Mouse (Mus musculus): ENCODE measurements around the gene Ptpn14. TPM values are rescaled to one million over a fixed set of nuclear protein-coding genes. Genes with fewer than 3 reads are reported as not detected.

Ptpn14 gene
- polyA plus RNA-seq, 1 experiment: 6.8 TPM

DNA sequence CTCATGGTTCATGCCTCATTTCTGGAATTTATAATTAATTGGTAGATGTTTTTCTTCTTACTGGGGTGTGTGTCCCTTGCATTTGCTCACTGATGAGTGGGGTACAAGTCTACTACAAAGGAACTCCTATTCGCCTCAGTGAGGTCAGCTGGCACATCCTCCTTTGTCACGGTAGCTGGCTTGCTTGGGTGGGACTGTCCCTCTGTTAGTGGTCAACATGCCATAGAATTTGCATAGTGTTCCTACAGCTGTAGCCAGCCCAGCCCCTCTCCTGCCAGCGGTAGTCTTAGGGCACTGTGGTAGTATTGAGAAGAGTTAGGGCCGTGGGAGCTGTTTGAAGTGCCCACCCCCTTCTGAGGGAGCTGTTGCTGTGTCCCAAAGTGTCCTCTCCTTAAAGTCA lies 73.2 kb downstream of the Ptpn14 start:
- DNase-seq (ENCODE audit: extremely low spot score in 1 of 2, low spot score in 1 of 2): no peak

DNA sequence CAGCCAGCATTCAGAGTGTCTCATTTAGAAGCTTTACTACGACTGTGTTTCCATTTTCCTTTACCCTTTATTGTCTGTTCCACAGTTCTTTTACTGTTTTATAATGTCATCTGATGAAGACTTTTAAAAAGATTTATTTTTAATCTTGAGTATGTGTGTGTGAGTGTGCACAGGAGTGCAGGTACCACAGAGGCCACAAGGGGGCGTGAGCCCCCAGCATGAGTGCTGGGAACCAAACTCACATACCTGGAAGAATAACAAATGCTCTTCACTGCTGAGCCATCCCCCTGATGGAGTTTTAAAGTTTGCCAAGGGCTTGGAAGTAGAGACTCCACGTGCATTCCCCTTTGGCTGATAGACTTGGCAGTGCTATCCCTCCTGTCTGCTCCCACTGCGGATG lies 74.5 kb downstream of the Ptpn14 start:
- no peak for DNase-seq (ENCODE audit: extremely low spot score in 1 of 2, low spot score in 1 of 2)

GRCm38 (mm10) chr1:189803742-189804141 lies 75.7 kb downstream of the Ptpn14 start:
- DNase-seq (ENCODE audit: extremely low spot score in 1 of 2, low spot score in 1 of 2): no peak

DNA sequence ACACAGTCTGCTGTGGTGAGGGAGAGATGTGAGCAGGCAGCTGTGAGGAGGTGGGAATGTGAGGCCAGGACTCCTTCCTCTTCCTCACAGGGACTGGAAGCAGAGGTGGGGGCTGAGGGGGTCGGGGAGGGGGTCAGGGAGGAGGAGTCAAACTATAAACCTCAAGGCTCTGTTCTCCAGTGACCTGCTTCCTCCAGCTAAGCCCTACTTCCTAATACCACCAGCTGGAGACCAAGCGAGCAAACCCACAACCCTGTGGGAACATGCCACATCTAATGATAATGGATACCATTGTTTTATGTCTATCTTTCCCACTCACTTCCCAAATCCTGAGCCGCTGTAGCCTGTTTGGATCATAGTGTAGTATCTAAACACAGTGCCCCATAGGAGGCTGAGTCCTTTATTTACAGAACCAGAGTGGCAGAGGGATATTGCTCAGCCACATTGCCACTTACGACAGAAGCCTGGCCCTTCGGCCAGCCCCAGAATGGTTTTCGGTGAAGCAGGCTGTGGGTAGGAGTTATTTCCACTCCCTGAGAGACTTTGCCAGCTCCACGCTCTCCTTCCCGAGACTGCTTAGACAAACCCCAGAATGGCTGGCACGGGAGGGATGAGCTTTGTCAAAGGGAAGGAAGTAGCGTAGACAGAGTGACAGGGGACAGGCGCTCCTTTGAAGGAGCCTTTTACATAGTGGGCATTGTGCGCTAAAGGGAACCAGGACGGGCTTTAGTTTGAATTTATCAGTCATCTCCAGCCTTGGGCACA lies 78.6 kb downstream of the Ptpn14 start:
- DNase-seq (ENCODE audit: extremely low spot score in 1 of 2, low spot score in 1 of 2): no peak

GRCm38 (mm10) chr1:189808015-189808414 lies 79.9 kb downstream of the Ptpn14 start:
- DNase-seq (ENCODE audit: extremely low spot score in 1 of 2, low spot score in 1 of 2): no peak

DNA sequence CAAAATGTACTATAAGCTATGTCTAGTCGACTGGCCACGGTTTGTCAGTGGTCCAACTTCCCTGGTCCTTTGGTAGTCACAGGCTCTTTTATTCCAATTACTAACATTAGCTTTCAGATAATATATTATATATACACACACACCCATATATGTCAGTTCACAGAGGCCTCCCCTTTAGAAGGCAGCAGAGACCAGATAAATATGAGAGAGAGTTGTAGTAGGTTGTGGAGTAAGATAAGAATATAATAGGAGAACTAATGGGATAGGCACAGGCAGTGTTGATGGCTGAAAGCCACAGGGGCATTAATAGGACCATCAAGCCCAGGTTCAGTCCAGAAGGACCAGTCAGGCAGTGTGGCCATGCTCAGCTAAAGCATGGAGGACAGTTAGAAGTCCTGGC lies 80.4 kb downstream of the Ptpn14 start:
- no peak for DNase-seq (ENCODE audit: extremely low spot score in 1 of 2, low spot score in 1 of 2)

- DNase-seq (ENCODE audit: extremely low spot score in 1 of 2, low spot score in 1 of 2): no peak
These were observed 83.7 kb downstream of the Ptpn14 start for GRCm38 (mm10) chr1:189811778-189812177.

DNA sequence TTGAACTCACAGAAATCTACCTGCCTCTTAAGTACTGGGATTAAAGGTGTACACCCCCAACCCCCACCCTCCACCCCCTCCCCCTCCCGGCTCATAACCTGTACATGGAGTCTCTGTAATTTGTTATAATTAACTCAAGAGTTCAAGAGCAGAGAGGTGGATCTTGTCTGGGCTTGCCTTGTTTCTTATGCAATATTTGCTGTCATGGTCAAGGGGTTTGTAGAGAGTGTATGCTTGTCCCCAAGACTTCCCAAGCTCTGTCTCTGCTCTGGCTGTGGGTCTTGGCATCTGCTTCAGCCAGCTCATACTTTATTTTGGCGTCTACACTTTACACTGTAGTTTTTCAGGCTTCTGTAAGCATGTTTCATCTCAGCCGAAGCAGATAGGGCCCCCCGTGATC lies 86.3 kb downstream of the Ptpn14 start:
- no peak for DNase-seq (ENCODE audit: extremely low spot score in 1 of 2, low spot score in 1 of 2)

- DNase-seq (ENCODE audit: extremely low spot score in 1 of 2, low spot score in 1 of 2): no peak
These were observed 89.0 kb downstream of the Ptpn14 start for GRCm38 (mm10) chr1:189817089-189817488.

DNA sequence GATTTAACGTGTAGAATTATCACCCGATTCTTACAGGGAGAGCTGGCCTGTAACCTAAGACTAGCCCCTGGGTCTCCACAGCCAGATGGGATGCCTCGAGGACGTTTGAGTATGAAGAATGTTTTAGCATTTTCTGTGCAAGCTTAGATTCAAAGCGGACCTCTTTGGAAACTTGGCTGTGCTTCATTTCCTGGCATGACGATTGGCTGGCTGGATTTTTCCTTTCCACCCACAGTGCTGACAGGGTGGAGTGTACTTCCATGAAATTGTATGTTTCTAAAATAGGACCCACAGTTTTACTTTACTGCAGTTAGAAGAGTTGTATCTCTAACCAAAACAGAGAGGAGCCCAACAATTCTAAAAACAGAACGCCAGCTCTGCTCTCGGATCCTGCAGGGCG lies 89.7 kb downstream of the Ptpn14 start:
- peak; percentile 41 to 84 for DNase-seq (ENCODE audit: extremely low spot score in 1 of 2, low spot score in 1 of 2)

DNA sequence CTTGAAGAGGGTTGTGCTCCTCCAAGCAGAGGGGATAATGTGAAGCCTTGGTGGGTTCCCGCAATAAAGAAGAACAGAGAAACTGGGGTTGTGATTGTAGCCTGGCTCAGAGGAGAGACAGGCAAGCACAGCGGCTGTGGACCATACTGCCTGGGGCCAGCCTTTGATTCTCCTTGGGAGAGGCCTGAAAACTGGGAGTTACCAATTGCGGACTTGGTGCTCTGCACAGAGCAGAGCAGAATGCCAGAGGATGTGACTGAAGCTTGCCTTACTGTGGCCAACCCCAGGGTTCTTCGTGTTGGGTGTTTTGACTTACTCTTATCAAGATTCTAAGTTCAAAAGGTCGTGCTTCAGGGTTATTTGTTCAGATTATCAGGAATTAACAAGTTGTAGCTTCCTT lies 92.0 kb downstream of the Ptpn14 start:
- no peak for DNase-seq (ENCODE audit: extremely low spot score in 1 of 2, low spot score in 1 of 2)

DNA sequence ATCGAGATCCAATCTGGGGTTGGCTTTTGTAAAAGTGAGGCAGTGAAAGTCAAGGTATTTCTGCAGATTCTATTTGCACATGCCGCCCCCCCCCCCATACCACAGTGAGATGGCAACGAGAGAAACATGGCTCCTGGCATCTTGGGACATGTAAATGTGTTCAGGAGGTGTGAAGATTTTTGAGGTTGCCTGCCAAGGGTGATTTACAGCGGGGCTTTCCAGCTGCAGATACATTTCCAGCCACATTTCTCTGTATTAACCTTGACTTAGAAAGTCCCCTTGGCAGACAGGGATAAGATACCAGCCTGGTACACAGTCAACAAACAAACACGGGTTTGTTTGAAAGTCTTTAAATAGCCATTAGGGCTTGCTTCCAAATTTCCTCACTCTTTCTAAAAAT lies 96.4 kb downstream of the Ptpn14 start:
- DNase-seq (ENCODE audit: extremely low spot score in 1 of 2, low spot score in 1 of 2): no peak

GRCm38 (mm10) chr1:189830391-189830790 lies 102.3 kb downstream of the Ptpn14 start:
- DNase-seq (ENCODE audit: extremely low spot score in 1 of 2, low spot score in 1 of 2): no peak

DNA sequence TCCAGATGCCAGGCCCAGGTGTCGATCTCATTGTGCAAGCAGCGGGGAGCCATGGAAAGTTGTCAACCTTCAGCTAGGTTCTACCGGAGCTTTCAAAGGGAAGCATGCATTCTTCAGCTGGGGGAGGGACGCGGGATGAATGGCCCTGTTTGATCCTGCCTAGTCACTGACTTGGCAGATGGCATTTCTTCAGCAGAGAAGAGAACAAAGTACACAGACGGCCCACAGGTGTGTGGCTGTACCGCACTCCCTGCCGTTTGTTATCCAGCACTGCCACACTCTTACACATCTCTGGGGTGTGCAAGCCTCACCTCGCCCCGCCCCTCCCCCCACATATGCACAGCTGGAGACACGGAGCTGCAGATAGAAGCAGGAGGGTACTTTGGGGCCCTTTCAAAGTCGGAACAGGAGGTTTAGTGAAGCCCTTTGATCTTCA lies 102.7 kb downstream of the Ptpn14 start:
- DNase-seq (ENCODE audit: extremely low spot score in 1 of 2, low spot score in 1 of 2): no peak

DNA sequence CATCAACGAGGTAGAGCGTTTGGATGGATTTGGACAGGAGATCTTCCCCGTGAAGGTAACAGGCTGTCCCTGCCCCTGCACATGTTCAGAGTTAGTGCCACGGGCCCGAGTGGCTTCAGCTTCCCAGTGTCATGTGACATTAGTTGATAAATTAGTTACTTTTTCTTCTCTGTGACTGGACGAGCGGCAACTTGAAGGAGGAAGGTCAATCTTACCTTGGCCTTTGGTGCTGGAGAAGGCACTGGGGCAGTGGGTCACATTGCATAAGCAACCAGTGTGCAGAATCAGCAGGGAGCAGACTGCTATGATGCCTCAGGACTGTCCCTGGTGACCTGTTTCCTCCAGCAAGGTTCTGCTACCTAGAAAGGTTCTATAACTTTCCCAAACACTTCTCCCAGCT lies 105.3 kb downstream of the Ptpn14 start:
- DNase-seq (ENCODE audit: extremely low spot score in 1 of 2, low spot score in 1 of 2): no peak

DNA sequence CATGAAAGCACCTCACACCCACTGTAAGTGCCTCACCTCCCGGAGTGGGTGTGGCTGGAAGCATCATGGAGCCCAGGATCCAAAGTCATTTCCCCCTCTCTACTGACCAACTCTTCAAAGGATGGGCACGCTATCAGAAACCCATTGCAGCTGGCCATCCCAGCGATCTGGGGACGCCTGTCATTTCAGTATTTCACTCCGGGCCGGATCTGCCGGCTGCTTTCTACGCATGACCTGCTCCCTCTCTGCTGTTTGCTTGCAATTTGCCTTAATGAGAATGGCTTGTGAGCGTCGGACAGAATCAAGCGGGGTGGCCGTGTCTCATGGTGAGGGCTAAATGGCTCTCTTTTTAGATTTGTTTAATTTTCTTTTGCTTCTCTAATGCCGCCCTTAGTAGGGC lies 106.1 kb downstream of the Ptpn14 start:
- DNase-seq (ENCODE audit: extremely low spot score in 1 of 2, low spot score in 1 of 2): no peak

- DNase-seq (ENCODE audit: extremely low spot score in 1 of 2, low spot score in 1 of 2): no peak
These were observed 118.3 kb downstream of the Ptpn14 start for GRCm38 (mm10) chr1:189846319-189846718.

GRCm38 (mm10) chr1:189849550-189849949 lies 121.5 kb downstream of the Ptpn14 start:
- no peak for DNase-seq (ENCODE audit: extremely low spot score in 1 of 2, low spot score in 1 of 2)

- DNase-seq (ENCODE audit: extremely low spot score in 1 of 2, low spot score in 1 of 2): no peak
These were observed 124.0 kb downstream of the Ptpn14 start for GRCm38 (mm10) chr1:189852051-189852450.

- no peak for DNase-seq (ENCODE audit: extremely low spot score in 1 of 2, low spot score in 1 of 2)
These were observed 124.4 kb downstream of the Ptpn14 start for GRCm38 (mm10) chr1:189852456-189852855.

DNA sequence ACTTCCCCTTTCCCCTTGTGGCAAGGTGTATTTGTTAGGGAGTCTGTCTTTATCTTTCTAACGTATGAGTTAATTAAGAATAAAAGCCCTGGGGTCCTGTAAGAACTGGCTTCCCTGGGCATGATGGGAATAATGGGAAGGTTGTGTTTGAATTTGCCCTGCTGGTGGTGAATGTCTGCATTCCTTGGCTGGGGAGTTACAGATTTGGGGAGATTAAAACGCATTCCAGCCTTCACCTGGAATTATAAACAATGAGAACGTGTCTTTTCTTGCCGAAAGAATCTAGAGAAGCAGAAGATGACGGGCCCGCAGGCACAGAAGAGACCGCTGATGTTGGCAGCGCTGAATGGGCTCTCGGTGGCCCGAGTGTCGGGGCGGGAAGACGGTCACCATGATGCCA lies 126.6 kb downstream of the Ptpn14 start:
- DNase-seq (ENCODE audit: extremely low spot score in 1 of 2, low spot score in 1 of 2): no peak

- no peak for DNase-seq (ENCODE audit: extremely low spot score in 1 of 2, low spot score in 1 of 2)
These were observed 127.7 kb downstream of the Ptpn14 start for GRCm38 (mm10) chr1:189855739-189856138.

DNA sequence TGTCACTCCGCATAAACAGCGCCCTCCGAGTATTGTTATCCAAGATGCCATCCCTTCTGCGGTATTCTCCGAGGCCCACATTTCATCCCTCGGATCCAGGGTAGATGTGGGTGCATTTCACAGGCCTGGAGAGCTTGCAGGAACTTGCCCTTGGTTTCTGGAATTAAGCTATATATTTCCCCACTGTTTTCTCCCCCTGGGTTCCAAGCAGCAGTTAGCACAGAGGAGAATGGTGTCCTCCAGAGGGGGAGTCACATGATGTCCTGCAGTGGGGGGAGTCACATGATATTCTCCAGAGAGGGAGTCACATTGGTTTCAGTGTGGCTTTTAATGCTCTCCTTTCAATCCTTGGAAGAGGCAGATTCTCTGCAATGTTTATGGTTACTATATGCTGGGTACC lies 130.3 kb downstream of the Ptpn14 start:
- no peak for DNase-seq (ENCODE audit: extremely low spot score in 1 of 2, low spot score in 1 of 2)
